Mouse (Mus musculus): ENCODE measurements around the gene Wdr92. TPM values are rescaled to one million over a fixed set of nuclear protein-coding genes. Genes with fewer than 3 reads are reported as not detected.
"Not testable (repeated sequence)": the region's sequence is repeated elsewhere in the genome, so short reads cannot be mapped to it uniquely, and the experiment has no call there.

Gene Wdr92
- polyA plus RNA-seq, 1 experiment from 2014 or later, result 27.6 TPM

- peaks cover 15% of the 10 kb centered on the region for H3K36me3 ChIP-seq
Observed at GRCm38 (mm10) chr11:17212903-17213509, 31.1 kb downstream of the Wdr92 start.

DNA sequence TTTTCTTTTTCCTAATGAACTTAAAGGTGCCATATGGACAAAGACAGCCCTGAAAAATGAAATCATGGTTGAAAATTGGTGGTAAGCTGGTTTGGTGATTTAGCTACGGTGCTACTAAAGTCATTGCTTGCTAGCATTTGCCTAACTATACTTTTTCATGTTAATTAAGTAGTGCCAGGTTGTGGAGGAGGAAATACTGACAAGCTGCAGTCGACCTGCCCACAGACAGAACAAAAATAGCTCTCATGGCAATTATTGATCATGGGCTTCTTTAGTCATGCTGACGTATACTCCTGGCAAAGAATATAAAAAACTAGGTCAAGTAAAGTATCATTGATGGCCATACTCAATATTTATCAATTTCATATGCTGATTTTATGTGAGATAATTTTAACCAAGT is 33.6 kb downstream of the Wdr92 start:
- Histone ChIP-seq H3K4me3 (replicated peaks) (no peak overlapping the region), H3K4me2 (no peak overlapping the region), H3K9me3 (replicated peaks) (no peaks in the 10 kb centered on the region), H3K4me1 (peaks cover 15% of the 10 kb centered on the region), H3K36me3 (peaks cover under 1% of the 10 kb centered on the region), H3K9ac (no peak overlapping the region), H3K27me3 (no peaks in the 10 kb centered on the region), H3K27ac (no peak overlapping the region)
- 89% methylated on average over 3 of the region's 3 CpGs for WGBS
- no peak for ATAC-seq (replicated peaks; ENCODE audit: low FRiP score)

More at GRCm38 (mm10) chr11:17212903-17213509, 31.1 kb downstream of the Wdr92 start:
- peak overlapping the region; percentile 89 for H3K9ac ChIP-seq
- peaks cover 20% of the 10 kb centered on the region for H3K4me1 ChIP-seq
- peak overlapping the region; percentile 96; the same call in 1 of the 2 replicates for H3K4me3 ChIP-seq (replicated peaks)
- peak overlapping the region; percentile 69 for H3K4me2 ChIP-seq
- no peaks in the 10 kb centered on the region for H3K27me3 ChIP-seq
- H3K9me3 ChIP-seq (replicated peaks), result no peaks in the 10 kb centered on the region
- WGBS, result 75% methylated on average over 5 of the region's 5 CpGs
- ATAC-seq (replicated peaks; ENCODE audit: low FRiP score), result no peak
- H3K27ac ChIP-seq, result no peak overlapping the region

- no peak overlapping the region for H3K4me2 ChIP-seq
- H3K9me3 ChIP-seq (replicated peaks), result no peaks in the 10 kb centered on the region
- H3K4me1 ChIP-seq, result no peaks in the 10 kb centered on the region
- H3K27me3 ChIP-seq, result no peaks in the 10 kb centered on the region
- H3K27ac ChIP-seq, result no peak overlapping the region
- H3K9ac ChIP-seq, result no peak overlapping the region
- H3K36me3 ChIP-seq, result peaks cover 28% of the 10 kb centered on the region
- H3K4me3 ChIP-seq (replicated peaks), result no peak overlapping the region
- 98% methylated on average over 8 of the region's 8 CpGs for WGBS
- no peak for ATAC-seq (replicated peaks; ENCODE audit: low FRiP score)
Observed at GRCm38 (mm10) chr11:17221126-17221525, 39.2 kb downstream of the Wdr92 start.

DNA sequence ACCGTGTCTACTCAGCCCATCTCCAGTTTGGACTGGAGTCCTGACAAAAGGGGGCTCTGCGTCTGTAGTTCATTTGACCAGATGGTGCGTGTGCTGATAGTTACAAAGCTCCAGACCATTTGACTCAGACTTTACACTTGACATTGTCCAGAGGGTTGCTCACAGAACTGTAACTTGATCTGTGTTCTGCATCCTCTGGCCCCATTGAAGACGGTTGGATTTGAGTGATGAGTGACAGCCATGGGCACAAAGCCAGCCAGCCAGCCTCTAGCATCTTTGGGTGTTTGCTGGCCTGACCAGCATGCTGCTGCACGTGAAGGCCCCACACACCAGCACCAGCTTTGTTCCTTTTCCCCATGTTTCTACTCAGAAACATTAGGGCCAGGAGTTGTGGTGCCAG is 50.9 kb downstream of the Wdr92 start:
- H3K27ac ChIP-seq, result no peak overlapping the region
- no peak overlapping the region for H3K4me2 ChIP-seq
- ATAC-seq (replicated peaks; ENCODE audit: low FRiP score), result no peak
- no peaks in the 10 kb centered on the region for H3K4me1 ChIP-seq
- H3K27me3 ChIP-seq, result no peaks in the 10 kb centered on the region
- H3K36me3 ChIP-seq, result peaks cover 42% of the 10 kb centered on the region
- no peak overlapping the region for H3K4me3 ChIP-seq (replicated peaks)
- 70% methylated on average over 5 of the region's 5 CpGs for WGBS
- no peaks in the 10 kb centered on the region for H3K9me3 ChIP-seq (replicated peaks)
- H3K9ac ChIP-seq, result no peak overlapping the region

DNA sequence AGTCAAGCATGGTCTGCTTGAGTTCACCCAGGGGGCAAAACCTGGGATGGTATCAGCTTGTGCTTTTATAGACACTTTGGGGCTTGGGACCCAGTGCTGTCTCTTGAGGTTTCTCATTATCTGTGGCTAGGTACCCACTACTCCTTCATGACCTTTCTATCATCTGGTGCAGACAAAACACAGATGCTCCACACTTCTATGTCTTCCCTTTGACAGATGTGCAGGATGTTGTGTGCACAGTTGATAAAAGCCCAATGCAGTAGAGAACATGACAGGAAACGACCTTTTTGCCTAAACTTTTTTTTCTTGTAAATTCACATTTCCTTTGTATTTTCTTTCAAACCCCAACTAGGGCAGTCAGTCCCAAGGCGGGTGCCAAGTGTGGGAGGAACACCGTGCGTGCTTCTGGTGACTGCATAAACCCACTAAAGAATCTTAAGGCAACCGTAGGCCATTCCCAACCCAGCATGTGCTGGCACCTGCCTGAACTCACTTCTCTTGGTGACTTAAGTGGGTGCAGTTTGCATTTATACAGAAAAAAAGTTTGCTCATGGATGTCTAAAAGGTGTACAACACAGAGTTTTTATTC is 54.6 kb downstream of the Wdr92 start:
- ATAC-seq (replicated peaks; ENCODE audit: low FRiP score), result no peak
- Histone ChIP-seq H3K36me3 (peaks cover 26% of the 10 kb centered on the region), H3K9me3 (replicated peaks) (no peaks in the 10 kb centered on the region), H3K9ac (no peak overlapping the region), H3K27me3 (no peaks in the 10 kb centered on the region), H3K4me3 (replicated peaks) (no peak overlapping the region), H3K27ac (no peak overlapping the region), H3K4me2 (no peak overlapping the region), H3K4me1 (no peaks in the 10 kb centered on the region)
- WGBS, result 71% methylated on average over 5 of the region's 5 CpGs

GRCm38 (mm10) chr11:17238598-17238997 is 56.7 kb downstream of the Wdr92 start:
- not testable (repeated sequence) for H3K9me3 ChIP-seq (replicated peaks); H3K4me1 ChIP-seq; H3K27ac ChIP-seq; H3K27me3 ChIP-seq; H3K4me2 ChIP-seq; H3K9ac ChIP-seq; H3K4me3 ChIP-seq (replicated peaks); ATAC-seq (replicated peaks; ENCODE audit: low FRiP score)
- WGBS, result 87% methylated on average over 5 of the region's 5 CpGs
- peaks cover 11% of the 10 kb centered on the region for H3K36me3 ChIP-seq

GRCm38 (mm10) chr11:17248715-17249114 is 66.8 kb downstream of the Wdr92 start:
- Histone ChIP-seq H3K9ac (no peak overlapping the region), H3K9me3 (replicated peaks) (no peaks in the 10 kb centered on the region), H3K4me1 (no peaks in the 10 kb centered on the region), H3K27ac (no peak overlapping the region), H3K4me3 (replicated peaks) (no peak overlapping the region), H3K27me3 (no peaks in the 10 kb centered on the region), H3K4me2 (no peak overlapping the region), H3K36me3 (no peaks in the 10 kb centered on the region)
- ATAC-seq (replicated peaks; ENCODE audit: low FRiP score), result no peak

DNA sequence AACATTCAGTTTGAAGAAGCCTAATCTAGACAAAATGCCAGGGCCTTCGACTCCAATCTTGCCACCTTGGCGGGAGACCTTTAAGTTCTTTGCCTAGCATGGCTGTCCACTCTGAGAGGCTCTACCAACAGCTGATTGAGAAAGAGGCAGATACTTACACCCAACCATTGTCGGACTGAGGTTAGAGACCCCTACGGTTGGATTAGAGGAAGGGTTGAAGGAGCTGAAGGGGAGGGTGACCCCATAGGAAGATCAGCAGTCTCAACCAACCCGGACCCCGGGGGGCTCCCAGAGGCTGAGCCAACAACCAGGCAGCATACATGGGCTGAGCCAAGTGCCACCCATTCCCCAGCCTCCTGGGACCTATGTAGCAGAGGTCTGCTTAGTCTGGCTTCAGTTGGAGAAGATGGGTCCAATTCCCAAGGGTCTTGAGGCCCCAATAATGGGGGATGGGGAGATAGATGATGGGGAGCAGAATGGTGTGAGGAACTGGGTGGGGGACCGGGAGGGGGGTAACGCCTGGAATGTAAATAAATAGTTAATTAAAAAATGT is 75.0 kb downstream of the Wdr92 start:
- Histone ChIP-seq H3K4me1 (peaks cover 8% of the 10 kb centered on the region), H3K4me2 (peak overlapping the region; percentile 69), H3K27ac (no peak overlapping the region), H3K4me3 (replicated peaks) (peak overlapping the region; percentile 95), H3K27me3 (no peaks in the 10 kb centered on the region), H3K9me3 (replicated peaks) (no peaks in the 10 kb centered on the region), H3K36me3 (no peaks in the 10 kb centered on the region), H3K9ac (peak overlapping the region; percentile 82; the same call in 1 of the 2 replicates)
- ATAC-seq (replicated peaks; ENCODE audit: low FRiP score), result peak; percentile 78
- WGBS, result 52% methylated on average over 8 of the region's 8 CpGs

DNA sequence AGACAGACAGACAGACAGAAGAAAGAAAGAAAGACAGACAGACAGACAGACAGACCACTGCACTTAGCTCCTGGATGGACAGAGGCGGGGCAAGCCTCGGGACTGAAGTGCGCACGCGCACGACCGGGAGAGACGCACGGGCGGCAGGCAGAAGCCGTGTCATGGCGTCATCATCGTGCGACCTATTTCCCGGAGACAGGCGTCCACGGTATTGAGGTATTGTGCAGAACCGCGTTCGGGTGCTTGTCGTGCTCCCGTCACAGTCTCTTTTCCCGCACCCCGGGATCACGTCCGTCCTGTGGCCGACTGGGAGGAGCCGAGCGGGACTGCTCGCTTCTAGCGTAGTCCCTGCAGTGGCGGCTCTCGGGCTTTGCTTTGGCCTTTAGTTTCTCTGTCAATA is 75.5 kb downstream of the Wdr92 start, which contains the start of gene C1d:
C1d (plus strand) TSS at position 137 of the 400 bp plus-strand sequence.
- peak within 1 kb of the TSS; percentile 69 for H3K4me2 ChIP-seq

GRCm38 (mm10) chr11:17257861-17258260 is 76.0 kb downstream of the Wdr92 start:
- Histone ChIP-seq H3K27ac (peak overlapping the region; percentile 88), H3K4me3 (replicated peaks) (peak overlapping the region; percentile 95), H3K27me3 (no peaks in the 10 kb centered on the region), H3K4me1 (peaks cover 8% of the 10 kb centered on the region), H3K9me3 (replicated peaks) (no peaks in the 10 kb centered on the region), H3K4me2 (peak overlapping the region; percentile 69), H3K36me3 (no peaks in the 10 kb centered on the region), H3K9ac (peak overlapping the region; percentile 82)
- under 1% methylated on average over 17 of the region's 17 CpGs for WGBS
- ATAC-seq (replicated peaks; ENCODE audit: low FRiP score), result peak; percentile 41

More for the DNA sequence above, 75.5 kb downstream of the Wdr92 start, which contains the start of gene C1d:
- no peaks in the 10 kb centered on the region for H3K36me3 ChIP-seq
- H3K4me3 ChIP-seq (replicated peaks), result peak within 1 kb of the TSS; percentile 95
- ATAC-seq (replicated peaks; ENCODE audit: low FRiP score), result peak; percentile 93
- peak within 1 kb of the TSS; percentile 82 for H3K9ac ChIP-seq
- 0% methylated on average over 33 of the region's 33 CpGs for WGBS
- H3K4me1 ChIP-seq, result peaks cover 8% of the 10 kb centered on the region
- no peaks in the 10 kb centered on the region for H3K27me3 ChIP-seq
- no peaks in the 10 kb centered on the region for H3K9me3 ChIP-seq (replicated peaks)
- peak within 1 kb of the TSS; percentile 88 for H3K27ac ChIP-seq

GRCm38 (mm10) chr11:17267176-17267575 is 85.3 kb downstream of the Wdr92 start:
- H3K4me2 ChIP-seq, result no peak overlapping the region
- no peak overlapping the region for H3K4me3 ChIP-seq (replicated peaks)
- no peaks in the 10 kb centered on the region for H3K27me3 ChIP-seq
- H3K9ac ChIP-seq, result no peak overlapping the region
- no peaks in the 10 kb centered on the region for H3K9me3 ChIP-seq (replicated peaks)
- 92% methylated on average over 4 of the region's 4 CpGs for WGBS
- no peak for ATAC-seq (replicated peaks; ENCODE audit: low FRiP score)
- no peak overlapping the region for H3K27ac ChIP-seq
- no peaks in the 10 kb centered on the region for H3K4me1 ChIP-seq
- peaks cover 24% of the 10 kb centered on the region for H3K36me3 ChIP-seq

DNA sequence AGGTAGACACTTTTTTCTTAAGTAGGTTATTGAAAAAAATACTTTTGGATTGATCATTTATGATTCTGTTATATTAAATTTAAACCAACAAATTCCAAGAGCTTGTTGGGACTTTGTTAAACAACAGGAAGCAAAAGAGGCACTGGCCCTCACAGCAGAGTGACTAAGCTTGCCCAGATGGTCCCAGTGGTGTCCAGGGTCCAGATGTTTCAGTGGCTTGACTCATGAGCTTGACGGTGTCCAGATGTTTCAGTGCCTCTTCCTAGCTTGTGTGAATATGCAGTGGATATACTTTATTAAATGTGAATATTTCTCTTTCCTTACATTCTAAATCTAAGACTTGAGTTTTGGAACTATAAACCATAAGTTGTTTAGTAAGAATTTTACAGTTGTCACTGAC is 86.9 kb downstream of the Wdr92 start:
- H3K4me3 ChIP-seq (replicated peaks), result no peak overlapping the region
- WGBS, result 83% methylated on average over 1 of the region's 1 CpGs
- H3K4me1 ChIP-seq, result no peaks in the 10 kb centered on the region
- H3K27ac ChIP-seq, result no peak overlapping the region
- ATAC-seq (replicated peaks; ENCODE audit: low FRiP score), result no peak
- no peaks in the 10 kb centered on the region for H3K9me3 ChIP-seq (replicated peaks)
- no peaks in the 10 kb centered on the region for H3K27me3 ChIP-seq
- H3K4me2 ChIP-seq, result no peak overlapping the region
- H3K36me3 ChIP-seq, result peaks cover 24% of the 10 kb centered on the region
- H3K9ac ChIP-seq, result no peak overlapping the region

Data from kidney, embryonic 15.5 days (tissue).